Mouse (Mus musculus) limb, embryonic 11.5 days (tissue): Measurements from ENCODE around the gene Jag2. TPM values are rescaled to one million over a fixed set of nuclear protein-coding genes. Genes with fewer than 3 reads are reported as not detected.
A peak's percentile ranks its signal among the peaks of the same experiment; 100 is the strongest.

Source experiments
- ATAC-seq: fragments of 200-750 bp; cut with Nextera tagmentation; 2 replicates; pipeline ENCODE4 v1.8.0; 2017; ENCODE audit warnings: low read depth; ENCODE audit not compliant: insufficient number of reproducible peaks, low FRiP score, low TSS enrichment
- DNase-seq: peaks from one replicate; pipeline ENCODE4 v3.0.0-alpha.2; 2015; ENCODE audit warnings: low spot score
- H3K27ac ChIP-seq: fragments of 300-500 bp; sonication (generic); replicated peaks from 2 replicates; pipeline ENCODE4 v1.5.1; 2014; ENCODE audit warnings: low read depth, mild to moderate bottlenecking, low read length
- H3K27me3 ChIP-seq: fragments of 300-500 bp; sonication (generic); 2 replicates; pipeline ENCODE4 v1.6.1; 2014; ENCODE audit warnings: mild to moderate bottlenecking, low read length, mixed read lengths; ENCODE audit not compliant: control insufficient read depth, insufficient read depth
- H3K36me3 ChIP-seq: fragments of 300-500 bp; sonication (generic); 2 replicates; pipeline ENCODE4 v1.6.1; 2014; ENCODE audit warnings: mild to moderate bottlenecking, low read length, moderate library complexity, mixed read lengths; ENCODE audit not compliant: control insufficient read depth, insufficient read depth
- H3K4me1 ChIP-seq: fragments of 300-500 bp; sonication (generic); 2 replicates; pipeline ENCODE4 v1.6.1; 2014; ENCODE audit warnings: low read length, mixed read lengths; ENCODE audit not compliant: control insufficient read depth, insufficient read depth
- H3K4me2 ChIP-seq: fragments of 300-500 bp; sonication (generic); 2 replicates; pipeline ENCODE4 v1.6.1; 2014; ENCODE audit warnings: low read depth, mild to moderate bottlenecking, moderate library complexity; ENCODE audit not compliant: severe bottlenecking
- H3K4me3 ChIP-seq: fragments of 300-500 bp; sonication (generic); 2 replicates; pipeline ENCODE4 v1.5.1; 2014; ENCODE audit warnings: low read depth, low read length
- H3K9ac ChIP-seq: fragments of 300-500 bp; sonication (generic); 2 replicates; pipeline ENCODE4 v1.6.1; 2014; ENCODE audit warnings: mild to moderate bottlenecking, low read length
- H3K9me3 ChIP-seq: fragments of 300-500 bp; sonication (generic); 2 replicates; pipeline ENCODE4 v1.6.1; 2016; ENCODE audit warnings: low read length; ENCODE audit not compliant: control insufficient read depth
- WGBS: fragments of 180-500 bp; shearing (Covaris S2); extraction: QIAGEN DNeasy Blood & Tissue Kit; methylation state at CpG from one replicate; pipeline ENCODE4 v1.1.7; 2014; 5-methylcytosine and 5-hydroxymethylcytosine counted together
- polyA plus RNA-seq: library from polyadenylated mRNA; unstranded; fragments of >200 nt; fragmentation: Nextera tagmentation; extraction: Ambion mirVana; gene quantifications from 2 replicates; pipeline ENCODE4 v1.2.1, GENCODE M21; 2014

Jag2 gene
- polyA plus RNA-seq: 4.0 and 4.7 TPM in 2 replicates

- no peak within 1 kb of the TSS for H3K27ac ChIP-seq
- H3K27me3 ChIP-seq: peaks cover 49% of the 10 kb centered on the region
- no peaks in the 10 kb centered on the region for H3K36me3 ChIP-seq
- peak within 1 kb of the TSS; percentile 45 for H3K4me3 ChIP-seq
- peak within 1 kb of the TSS; percentile 37 for H3K9ac ChIP-seq
- peak; percentile 31 for ATAC-seq
- peak within 1 kb of the TSS; percentile 95 for H3K4me2 ChIP-seq
- WGBS: under 1% methylated on average over 76 of the region's 85 CpGs
- H3K9me3 ChIP-seq: no peaks in the 10 kb centered on the region
- peaks cover 31% of the 10 kb centered on the region for H3K4me1 ChIP-seq
- DNase-seq: peak; percentile 70
These were observed at the start of gene Jag2 for GRCm38 (mm10) chr12:112929562-112930352. Gene Jag2 (minus strand): TSS chr12:112929776.

DNA sequence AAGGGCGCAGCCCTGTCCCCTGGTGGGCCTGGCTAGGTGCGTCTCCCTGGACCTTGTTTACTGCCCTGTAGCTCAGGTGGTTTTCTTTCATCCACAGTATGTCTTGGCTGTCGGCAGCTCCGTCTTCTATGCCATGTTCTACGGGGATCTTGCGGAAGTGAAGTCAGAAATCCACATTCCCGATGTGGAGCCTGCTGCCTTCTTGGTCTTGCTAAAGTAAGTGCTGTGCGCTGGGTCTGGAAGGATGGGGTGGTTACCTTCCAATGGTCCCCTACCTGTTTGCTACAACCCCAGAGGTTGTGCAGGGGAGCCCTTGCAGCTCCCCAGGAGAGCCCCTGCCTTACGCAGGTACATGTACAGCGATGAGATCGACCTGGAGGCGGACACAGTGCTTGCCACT lies 47.6 kb upstream of the Jag2 start:
- Histone ChIP-seq H3K9ac (peak overlapping the region; percentile 89), H3K27me3 (no peaks in the 10 kb centered on the region), H3K27ac (no peak overlapping the region; the same call in 1 of the 2 replicates), H3K4me1 (peaks cover 9% of the 10 kb centered on the region), H3K36me3 (peaks cover 37% of the 10 kb centered on the region), H3K9me3 (no peaks in the 10 kb centered on the region; the same call in 1 of the 2 replicates), H3K4me3 (peak overlapping the region; percentile 82), H3K4me2 (peak overlapping the region; percentile 61)
- ATAC-seq (no peak; the same call in 1 of the 2 replicates), DNase-seq (peak; percentile 34)
- WGBS: 46% methylated on average over 12 of the region's 12 CpGs

- DNase-seq: peak; percentile 89
- peak; percentile 92 for ATAC-seq
- WGBS: under 1% methylated on average over 80 of the region's 80 CpGs
- no peaks in the 10 kb centered on the region for H3K27me3 ChIP-seq
- H3K4me3 ChIP-seq: peak within 1 kb of the TSS; percentile 82
- peak within 1 kb of the TSS; percentile 61 for H3K4me2 ChIP-seq
- peak within 1 kb of the TSS; percentile 89 for H3K9ac ChIP-seq
- peaks cover 9% of the 10 kb centered on the region for H3K4me1 ChIP-seq
- H3K9me3 ChIP-seq: no peaks in the 10 kb centered on the region; the same call in 1 of the 2 replicates
- H3K36me3 ChIP-seq: peaks cover 40% of the 10 kb centered on the region
- H3K27ac ChIP-seq: peak within 1 kb of the TSS; percentile 70
These were observed 46.9 kb upstream of the Jag2 start, which contains the start of gene Btbd6 for GRCm38 (mm10) chr12:112976371-112977073. Gene Btbd6 (plus strand): TSS chr12:112976482.

GRCm38 (mm10) chr12:112974736-112975135 lies 45.2 kb upstream of the Jag2 start:
- Histone ChIP-seq H3K4me2 (no peak overlapping the region), H3K9me3 (no peaks in the 10 kb centered on the region), H3K27ac (no peak overlapping the region), H3K27me3 (no peaks in the 10 kb centered on the region), H3K4me3 (no peak overlapping the region), H3K9ac (no peak overlapping the region), H3K36me3 (peaks cover 34% of the 10 kb centered on the region), H3K4me1 (peaks cover 9% of the 10 kb centered on the region)
- WGBS: 92% methylated on average over 9 of the region's 9 CpGs
- ATAC-seq (no peak), DNase-seq (no peak)

DNA sequence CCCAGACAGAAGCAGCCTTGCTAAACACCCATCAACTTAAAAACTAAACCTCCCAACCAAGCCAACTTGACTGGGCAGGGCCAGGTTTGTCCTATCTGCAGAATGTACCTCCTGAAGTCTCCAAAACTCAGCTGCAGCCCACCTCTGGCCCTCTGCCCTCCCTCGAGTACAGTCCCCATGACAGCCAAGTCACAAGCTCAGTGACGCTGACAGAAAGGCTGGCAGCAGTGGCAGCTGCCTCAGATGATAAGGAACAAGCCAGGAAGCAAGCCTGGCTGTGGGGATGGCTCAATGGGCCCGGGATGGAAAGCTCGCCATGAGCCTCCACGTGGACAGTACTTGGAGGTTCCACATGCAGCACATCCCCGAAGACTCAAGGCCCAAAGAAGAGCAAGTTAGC lies 40.0 kb upstream of the Jag2 start:
- Histone ChIP-seq H3K4me2 (no peak overlapping the region), H3K9me3 (no peaks in the 10 kb centered on the region), H3K4me1 (no peaks in the 10 kb centered on the region), H3K9ac (no peak overlapping the region), H3K27ac (no peak overlapping the region), H3K36me3 (peaks cover 30% of the 10 kb centered on the region), H3K4me3 (no peak overlapping the region), H3K27me3 (no peaks in the 10 kb centered on the region)
- no peak for DNase-seq
- 94% methylated on average over 6 of the region's 6 CpGs for WGBS
- ATAC-seq: no peak

DNA sequence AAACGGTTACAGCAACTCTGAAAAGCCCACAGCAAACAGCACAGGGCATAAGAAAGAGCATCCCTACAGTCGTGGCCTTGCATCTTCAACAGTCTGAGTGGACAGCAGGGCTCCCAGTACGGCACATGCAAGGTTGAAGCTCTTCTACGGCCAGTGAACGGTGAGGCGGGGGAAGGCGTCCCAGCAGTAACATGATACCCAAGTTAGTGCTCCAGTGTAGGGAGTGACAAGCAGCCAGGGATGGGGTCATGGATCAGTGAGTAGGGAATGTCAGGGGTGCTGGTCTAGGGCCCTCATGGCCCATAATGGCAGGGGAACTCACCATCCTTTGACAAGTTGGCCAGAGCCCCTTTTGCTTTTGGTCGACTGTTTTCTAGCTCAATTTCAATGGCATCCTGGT lies 39.4 kb upstream of the Jag2 start:
- Histone ChIP-seq H3K9me3 (no peaks in the 10 kb centered on the region), H3K4me1 (no peaks in the 10 kb centered on the region), H3K27me3 (no peaks in the 10 kb centered on the region), H3K36me3 (peaks cover 34% of the 10 kb centered on the region), H3K4me3 (no peak overlapping the region), H3K4me2 (no peak overlapping the region), H3K9ac (no peak overlapping the region), H3K27ac (no peak overlapping the region)
- DNase-seq (no peak), ATAC-seq (no peak)
- WGBS: 63% methylated on average over 8 of the region's 8 CpGs

DNA sequence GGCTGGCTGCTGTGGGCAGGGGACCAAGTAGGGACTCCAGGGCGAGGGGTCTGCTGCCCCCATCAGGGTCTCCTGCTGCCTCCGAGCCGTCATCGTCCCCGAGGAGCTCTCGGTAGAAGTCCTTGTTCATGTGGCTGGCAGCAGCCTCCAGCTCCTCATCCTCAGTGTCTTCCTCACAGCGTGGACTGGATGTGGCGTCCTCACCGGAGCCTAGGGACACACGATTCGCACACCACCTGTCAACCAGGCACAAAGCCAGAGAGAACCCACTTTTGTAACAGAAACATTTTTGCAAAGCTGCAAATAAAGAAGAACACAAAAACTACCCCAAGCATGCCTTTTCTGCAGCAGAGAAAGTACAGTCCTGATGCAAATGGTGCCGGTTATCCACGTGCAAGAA lies 36.2 kb upstream of the Jag2 start:
- Histone ChIP-seq H3K4me2 (no peak overlapping the region), H3K27me3 (no peaks in the 10 kb centered on the region), H3K9me3 (no peaks in the 10 kb centered on the region), H3K4me3 (no peak overlapping the region), H3K9ac (no peak overlapping the region), H3K4me1 (no peaks in the 10 kb centered on the region), H3K27ac (no peak overlapping the region), H3K36me3 (peaks cover 40% of the 10 kb centered on the region)
- DNase-seq (no peak), ATAC-seq (no peak)
- 92% methylated on average over 13 of the region's 13 CpGs for WGBS

- no peak overlapping the region for H3K27ac ChIP-seq
- no peak for ATAC-seq
- H3K4me1 ChIP-seq: no peaks in the 10 kb centered on the region
- peaks cover 39% of the 10 kb centered on the region for H3K36me3 ChIP-seq
- no peak overlapping the region for H3K4me3 ChIP-seq
- no peak for DNase-seq
- H3K4me2 ChIP-seq: no peak overlapping the region
- WGBS: 89% methylated on average over 5 of the region's 5 CpGs
- no peaks in the 10 kb centered on the region for H3K9me3 ChIP-seq
- no peak overlapping the region for H3K9ac ChIP-seq
- H3K27me3 ChIP-seq: no peaks in the 10 kb centered on the region
These were observed 32.3 kb upstream of the Jag2 start for GRCm38 (mm10) chr12:112961872-112962271.
